Mouse (Mus musculus) liver, embryonic 16.5 days (tissue): ENCODE data around the gene Bri3. TPM values are rescaled to one million over a fixed set of nuclear protein-coding genes. Genes with fewer than 3 reads are reported as not detected.

Experiments
- ATAC-seq: fragments of 200-750 bp; cut with Nextera tagmentation; 2 replicates; pipeline ENCODE4 v1.8.0; 2017; ENCODE audit warnings: low read depth, mild to moderate bottlenecking, moderate number of reproducible peaks, moderate library complexity
- H3K27ac ChIP-seq: fragments of 300-500 bp; sonication (generic); 2 replicates; pipeline ENCODE4 v1.5.1; 2014; ENCODE audit warnings: mild to moderate bottlenecking, low read length
- H3K27me3 ChIP-seq: fragments of 300-500 bp; sonication (generic); 2 replicates; pipeline ENCODE4 v1.6.1; 2014; ENCODE audit warnings: low read depth, low read length, mixed read lengths; ENCODE audit not compliant: control insufficient read depth, insufficient read depth
- H3K36me3 ChIP-seq: fragments of 300-500 bp; sonication (generic); 2 replicates; pipeline ENCODE4 v1.6.1; 2014; ENCODE audit warnings: mild to moderate bottlenecking; ENCODE audit not compliant: control insufficient read depth, insufficient read depth
- H3K4me1 ChIP-seq: fragments of 300-500 bp; sonication (generic); 2 replicates; pipeline ENCODE4 v1.6.1; 2014; ENCODE audit warnings: low read depth, low read length, mixed read lengths; ENCODE audit not compliant: control insufficient read depth
- H3K4me2 ChIP-seq: fragments of 300-500 bp; sonication (generic); 2 replicates; pipeline ENCODE4 v1.6.1; 2014; ENCODE audit warnings: low read depth, low read length, mixed read lengths
- H3K4me3 ChIP-seq: fragments of 300-500 bp; sonication (generic); 2 replicates; pipeline ENCODE4 v1.5.1; 2014; ENCODE audit warnings: low read depth, mild to moderate bottlenecking, low read length
- H3K9ac ChIP-seq: fragments of 300-500 bp; sonication (generic); 2 replicates; pipeline ENCODE4 v1.6.1; 2014; ENCODE audit warnings: low read depth, low read length
- H3K9me3 ChIP-seq: fragments of 300-500 bp; sonication (generic); replicated peaks from 2 replicates; pipeline ENCODE4 v1.6.1; 2016; ENCODE audit warnings: low read length; ENCODE audit not compliant: control insufficient read depth
- WGBS: fragments of 180-500 bp; shearing (Covaris S2); extraction: QIAGEN DNeasy Blood & Tissue Kit; methylation state at CpG from one replicate; pipeline ENCODE4 v1.1.7; 2014; ENCODE audit not compliant: insufficient replicate concordance; 5-methylcytosine and 5-hydroxymethylcytosine counted together
- polyA plus RNA-seq: library from polyadenylated mRNA; unstranded; fragments of >200 nt; fragmentation: Nextera tagmentation; extraction: Ambion mirVana; gene quantifications from 2 replicates; pipeline ENCODE4 v1.2.1, GENCODE M21; 2015

Gene Bri3
- polyA plus RNA-seq, 1 experiment from 2014 or later = 21.8 TPM

DNA sequence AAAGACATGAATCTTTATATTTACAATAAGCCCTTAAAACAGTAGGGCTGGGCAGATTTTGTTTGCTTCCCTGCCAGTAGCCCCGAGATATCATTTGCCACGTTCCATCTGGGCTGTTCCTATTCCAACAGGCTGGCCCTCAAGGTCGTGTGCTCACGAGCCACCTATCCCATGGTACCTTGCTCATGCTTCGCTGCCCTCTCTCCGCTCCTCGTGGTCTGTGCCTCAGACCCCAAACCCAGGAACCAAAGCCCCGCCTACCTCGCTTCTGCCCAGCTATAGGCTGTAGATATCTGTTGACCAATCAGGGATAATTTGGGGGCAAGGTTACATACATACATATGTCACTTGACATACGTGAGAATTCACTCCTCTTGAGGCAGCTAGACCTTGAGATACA is 3.1 kb downstream of the Bri3 start:
- no peaks in the 10 kb centered on the region for H3K4me1 ChIP-seq
- no peaks in the 10 kb centered on the region for H3K27me3 ChIP-seq
- H3K27ac ChIP-seq = no peak overlapping the region
- peaks cover 2% of the 10 kb centered on the region; the same call in 1 of the 2 replicates for H3K9me3 ChIP-seq
- H3K4me2 ChIP-seq = no peak overlapping the region
- 56% methylated on average over 10 of the region's 10 CpGs for WGBS
- H3K4me3 ChIP-seq = no peak overlapping the region
- no peaks in the 10 kb centered on the region for H3K36me3 ChIP-seq
- ATAC-seq = no peak
- H3K9ac ChIP-seq = no peak overlapping the region

DNA sequence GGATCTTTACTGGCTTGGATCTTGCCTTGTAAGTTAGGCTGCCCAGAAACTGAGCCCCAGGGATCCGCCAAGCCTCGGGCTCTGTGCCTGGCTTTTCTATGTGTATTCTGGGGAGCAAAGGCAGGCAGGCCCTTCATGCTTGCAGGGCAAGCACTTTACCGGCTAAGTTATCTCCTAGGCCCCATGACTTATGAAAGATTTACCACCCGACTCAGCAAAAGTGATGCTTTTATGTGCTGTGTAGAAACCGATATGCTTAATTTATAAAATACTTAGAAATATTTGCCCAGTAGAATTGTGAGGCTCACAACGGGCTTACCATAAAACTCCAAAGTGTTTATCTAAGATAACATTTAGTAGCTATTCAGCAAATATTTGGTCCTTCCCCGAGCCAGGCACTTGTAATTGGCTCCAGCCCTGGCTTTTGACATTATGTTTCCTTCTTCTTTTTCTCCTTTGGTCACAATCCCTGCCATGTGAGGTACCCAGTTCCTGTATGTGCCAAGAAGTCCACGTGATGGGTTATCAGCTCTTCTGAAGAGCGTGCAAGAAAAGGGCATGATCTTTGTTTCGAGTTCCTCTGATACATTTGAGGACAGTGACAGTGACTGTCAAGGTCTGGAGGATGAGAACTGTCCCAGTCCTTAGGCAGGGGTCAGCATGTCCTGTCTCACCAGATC is 3.8 kb downstream of the Bri3 start:
- Histone ChIP-seq H3K4me3 (no peak overlapping the region), H3K36me3 (no peaks in the 10 kb centered on the region), H3K9ac (no peak overlapping the region), H3K4me2 (no peak overlapping the region), H3K4me1 (no peaks in the 10 kb centered on the region), H3K27me3 (no peaks in the 10 kb centered on the region), H3K27ac (no peak overlapping the region), H3K9me3 (peaks cover 2% of the 10 kb centered on the region; the same call in 1 of the 2 replicates)
- 27% methylated on average over 10 of the region's 10 CpGs for WGBS
- ATAC-seq = no peak

DNA sequence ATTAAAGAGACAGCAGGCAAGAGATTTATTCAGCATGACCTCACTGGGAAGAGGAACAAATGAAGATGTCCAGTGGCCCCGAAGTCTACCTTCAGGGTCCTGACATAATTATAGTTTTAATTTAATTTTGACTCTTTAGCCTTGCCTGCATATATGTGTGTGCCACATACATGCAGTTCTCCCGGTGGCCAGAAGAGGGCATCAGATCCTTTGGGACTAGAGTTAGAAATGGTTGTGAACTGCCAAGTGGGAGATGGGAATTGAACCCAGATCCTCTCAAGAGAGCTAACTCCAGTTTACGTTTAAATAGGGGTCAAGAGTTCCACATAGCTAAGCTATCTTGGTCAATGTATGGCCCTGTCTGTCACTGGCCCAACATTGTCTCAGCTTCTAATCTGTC is 5.6 kb downstream of the Bri3 start:
- Histone ChIP-seq H3K36me3 (no peaks in the 10 kb centered on the region), H3K27ac (no peak overlapping the region), H3K9ac (no peak overlapping the region), H3K4me2 (no peak overlapping the region), H3K4me1 (peaks cover 8% of the 10 kb centered on the region), H3K9me3 (peaks cover 2% of the 10 kb centered on the region; the same call in 1 of the 2 replicates), H3K4me3 (no peak overlapping the region), H3K27me3 (no peaks in the 10 kb centered on the region)
- ATAC-seq = no peak
- 61% methylated on average over 3 of the region's 3 CpGs for WGBS

GRCm38 (mm10) chr5:144251876-144252577 is 7.8 kb downstream of the Bri3 start:
- 61% methylated on average over 13 of the region's 13 CpGs for WGBS
- Histone ChIP-seq H3K9me3 (peaks cover 2% of the 10 kb centered on the region; the same call in 1 of the 2 replicates), H3K27me3 (peaks cover 6% of the 10 kb centered on the region; the same call in 1 of the 2 replicates), H3K4me1 (peaks cover 23% of the 10 kb centered on the region), H3K4me3 (no peak overlapping the region), H3K9ac (no peak overlapping the region), H3K4me2 (no peak overlapping the region), H3K27ac (no peak overlapping the region), H3K36me3 (no peaks in the 10 kb centered on the region)
- no peak for ATAC-seq

GRCm38 (mm10) chr5:144253212-144253611 is 9.0 kb downstream of the Bri3 start:
- Histone ChIP-seq H3K36me3 (no peaks in the 10 kb centered on the region), H3K4me2 (no peak overlapping the region), H3K4me3 (no peak overlapping the region), H3K9ac (no peak overlapping the region), H3K9me3 (peaks cover 2% of the 10 kb centered on the region; the same call in 1 of the 2 replicates), H3K27ac (no peak overlapping the region), H3K27me3 (peaks cover 6% of the 10 kb centered on the region; the same call in 1 of the 2 replicates), H3K4me1 (peaks cover 35% of the 10 kb centered on the region)
- WGBS = 65% methylated on average over 4 of the region's 4 CpGs
- no peak for ATAC-seq

DNA sequence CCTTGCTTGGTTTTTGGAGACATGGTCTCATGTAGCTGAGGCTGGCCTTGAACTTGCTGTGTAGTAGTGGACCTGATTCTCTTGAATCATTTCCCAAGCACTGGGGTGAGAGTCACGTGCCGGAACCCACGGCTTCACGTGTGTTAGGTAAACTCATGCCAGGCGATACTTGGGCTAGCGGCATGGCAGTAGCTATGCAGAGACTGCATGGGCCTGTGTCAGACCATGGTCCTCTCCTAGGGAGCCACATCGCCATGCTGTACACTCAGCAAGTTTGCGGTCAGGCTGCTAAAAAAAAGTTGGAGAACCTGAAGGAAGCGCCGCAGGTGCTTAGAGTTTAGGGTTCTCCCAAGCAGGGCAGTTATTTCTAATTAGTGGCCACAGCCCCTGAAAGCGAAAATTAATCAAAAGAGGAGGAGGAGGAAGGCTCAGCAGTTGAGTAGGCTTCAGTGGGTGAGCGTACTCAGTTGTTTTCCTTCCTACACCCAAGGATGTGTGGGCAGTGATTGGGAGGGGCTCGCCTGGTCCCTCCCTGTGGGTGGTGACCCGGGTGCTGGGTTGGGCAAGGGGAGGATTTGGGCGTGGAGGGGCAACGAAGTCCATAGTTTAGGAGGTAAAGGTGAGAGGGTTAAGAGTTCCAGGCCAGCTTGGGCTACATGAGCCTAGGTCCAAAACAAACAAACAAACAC is 10.0 kb downstream of the Bri3 start:
- H3K9ac ChIP-seq = peak overlapping the region; percentile 45
- peak overlapping the region; percentile 70 for H3K27ac ChIP-seq
- 46% methylated on average over 16 of the region's 16 CpGs for WGBS
- H3K4me1 ChIP-seq = peaks cover 37% of the 10 kb centered on the region
- peaks cover 2% of the 10 kb centered on the region; the same call in 1 of the 2 replicates for H3K9me3 ChIP-seq
- no peaks in the 10 kb centered on the region for H3K36me3 ChIP-seq
- H3K27me3 ChIP-seq = peaks cover 6% of the 10 kb centered on the region; the same call in 1 of the 2 replicates
- peak; percentile 76 for ATAC-seq
- H3K4me3 ChIP-seq = peak overlapping the region; percentile 86
- H3K4me2 ChIP-seq = peak overlapping the region; percentile 100

DNA sequence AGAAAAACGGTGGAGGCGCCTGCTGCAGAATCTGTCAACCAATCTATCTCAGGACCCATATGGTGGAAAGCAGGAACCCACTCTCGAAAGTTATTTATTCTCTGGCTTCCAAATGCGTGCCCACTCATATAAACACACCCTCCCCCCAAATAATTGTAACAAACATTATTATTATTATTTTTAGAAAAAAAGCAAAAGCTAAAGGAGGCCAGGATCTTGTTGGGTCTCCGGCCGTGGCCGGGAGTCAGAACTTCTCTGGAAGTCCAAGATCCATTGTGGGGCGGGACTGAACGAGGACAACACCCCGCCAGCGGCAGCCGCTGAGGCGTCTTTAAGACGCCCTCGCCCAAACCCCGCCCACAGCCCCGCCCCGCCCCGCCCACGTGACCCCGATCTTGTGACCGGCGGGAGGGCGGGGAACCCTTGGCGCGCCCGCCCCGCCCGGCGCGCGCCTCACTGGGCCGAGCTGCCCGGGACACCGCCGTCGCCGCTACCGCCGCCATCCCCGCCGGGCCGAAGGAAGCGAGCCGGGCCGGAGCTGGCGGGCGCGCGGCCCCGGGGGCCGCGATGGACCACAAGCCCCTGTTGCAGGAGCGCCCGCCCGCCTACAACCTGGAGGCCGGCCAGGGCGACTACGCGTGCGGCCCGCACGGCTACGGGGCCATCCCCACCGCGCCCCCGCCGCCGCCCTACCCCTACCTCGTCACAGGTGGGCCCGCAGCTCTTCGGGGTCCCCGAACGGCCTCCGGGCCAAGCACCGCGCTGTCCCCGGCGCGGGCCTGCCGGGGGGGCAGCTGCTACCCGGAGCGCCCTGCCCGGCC is 10.8 kb downstream of the Bri3 start:
- Histone ChIP-seq H3K4me1 (peaks cover 37% of the 10 kb centered on the region), H3K36me3 (no peaks in the 10 kb centered on the region), H3K9ac (peak overlapping the region; percentile 93), H3K9me3 (peaks cover under 1% of the 10 kb centered on the region; the same call in 1 of the 2 replicates), H3K27me3 (peaks cover 6% of the 10 kb centered on the region; the same call in 1 of the 2 replicates), H3K4me3 (peak overlapping the region; percentile 86), H3K27ac (peak overlapping the region; percentile 77), H3K4me2 (peak overlapping the region; percentile 100)
- under 1% methylated on average over 59 of the region's 84 CpGs for WGBS
- ATAC-seq = peak; percentile 83
